Comparison of ENCODE assay signal across 8 mouse cellular contexts in the genomic region with DNA sequence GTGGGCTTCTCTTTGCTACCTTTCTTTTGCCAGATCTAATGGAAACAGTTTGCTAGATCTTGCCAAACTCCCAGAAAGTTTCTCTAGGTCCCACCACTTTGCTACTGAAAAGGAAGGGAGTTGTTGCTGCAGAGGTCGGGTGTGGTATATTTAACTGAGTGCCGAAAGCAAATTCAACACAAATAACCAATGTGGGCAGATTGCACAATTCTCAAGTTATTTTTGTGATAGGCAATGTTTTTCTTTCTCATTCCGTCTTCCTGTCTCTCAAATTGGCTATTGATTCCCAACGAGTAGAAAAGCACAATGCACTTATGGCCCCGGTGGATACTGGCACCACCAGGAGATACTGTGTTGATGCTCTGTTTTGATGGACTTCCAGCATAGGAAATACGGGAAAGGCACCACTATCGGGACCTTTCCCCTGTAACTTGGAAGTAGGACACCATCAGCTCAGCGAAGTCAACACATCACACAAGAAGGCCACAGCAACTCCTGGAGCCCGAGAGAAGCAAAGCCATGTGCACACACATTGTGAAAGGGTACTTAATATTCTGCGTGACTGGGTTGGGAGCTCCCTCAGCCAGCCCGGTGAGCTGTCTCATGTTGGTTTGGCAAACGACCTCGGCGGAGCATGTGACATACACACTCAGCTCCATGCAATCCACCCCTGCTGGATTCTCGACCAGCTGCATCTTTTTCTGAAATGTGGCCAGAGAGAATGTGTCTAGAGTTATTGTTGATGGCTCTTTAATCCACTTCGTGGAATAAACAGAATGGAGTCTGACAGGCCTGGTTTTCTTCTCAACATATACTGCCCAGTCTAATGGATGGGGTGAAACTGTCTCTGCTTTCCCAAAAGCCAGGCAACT. TPM values are rescaled to one million over a fixed set of nuclear protein-coding genes. Genes with fewer than 3 reads are reported as not detected.
DNase-seq lines count a peak whose midpoint lies in the region; ATAC-seq lines count a peak whose summit lies in the region.

No protein-coding gene starts in this region.

- no peak for DNase-seq in neural tube, embryonic 10.5 days (ENCODE audit: extremely low spot score, low spot score)
- DNase-seq in kidney, postnatal 14 days: peak; percentile 33
- peak; percentile 33 for DNase-seq in urinary bladder, postnatal 25 days (ENCODE audit: low spot score)
- no peak for DNase-seq in yolk sac, embryonic 10.5 days (ENCODE audit: low spot score)

- WGBS in neural tube, embryonic 13.5 days: 65% methylated on average over 16 of the region's 16 CpGs
- WGBS in heart, embryonic 11.5 days (ENCODE audit: insufficient replicate concordance): 54% methylated on average over 16 of the region's 16 CpGs
- WGBS in macrophage (ENCODE audit: missing documents): 8% methylated on average over 16 of the region's 16 CpGs

- no peak overlapping the region for H3K4me3 ChIP-seq in neural tube, embryonic 13.5 days
- no peak overlapping the region; the same call in 1 of the 2 replicates for H3K4me3 ChIP-seq in brown adipose tissue, adult 24 weeks (ENCODE audit: insufficient read depth, low read depth, low read length)
- H3K4me3 ChIP-seq in heart, embryonic 11.5 days (ENCODE audit: low read depth, low read length): no peak overlapping the region
- H3K4me3 ChIP-seq in macrophage (ENCODE audit: inconsistent target): no peak overlapping the region

- H3K4me2 ChIP-seq in neural tube, embryonic 13.5 days: no peak overlapping the region
- H3K4me2 ChIP-seq in heart, embryonic 11.5 days: peak overlapping the region; percentile 19

- no peaks in the 10 kb centered on the region for H3K27me3 ChIP-seq in neural tube, embryonic 13.5 days
- no peaks in the 10 kb centered on the region for H3K27me3 ChIP-seq in heart, embryonic 11.5 days (ENCODE audit: control insufficient read depth, insufficient read depth, low read length)

- H3K79me2 ChIP-seq in macrophage (ENCODE audit: inconsistent target): no peaks in the 10 kb centered on the region

- 0 out of 2 replicates have a peak, but pooled peaks have one; percentile 45 for ATAC-seq in neural tube, embryonic 13.5 days (ENCODE audit: low read depth)
- no peak for ATAC-seq in heart, embryonic 11.5 days (replicated peaks; ENCODE audit: insufficient number of reproducible peaks, low FRiP score, low TSS enrichment)

- H3K27ac ChIP-seq in neural tube, embryonic 13.5 days (replicated peaks): peak overlapping the region; percentile 35; the same call in 1 of the 2 replicates
- peak overlapping the region; percentile 58 for H3K27ac ChIP-seq in brown adipose tissue, adult 24 weeks (replicated peaks; ENCODE audit: low read depth, low read length)
- peak overlapping the region; percentile 70 for H3K27ac ChIP-seq in heart, embryonic 11.5 days (ENCODE audit: low read depth, low read length)
- H3K27ac ChIP-seq in macrophage: peak overlapping the region; percentile 69

- H3K36me3 ChIP-seq in neural tube, embryonic 13.5 days: no peaks in the 10 kb centered on the region
- no peaks in the 10 kb centered on the region for H3K36me3 ChIP-seq in heart, embryonic 11.5 days (ENCODE audit: control insufficient read depth, insufficient read depth, low read length)
- H3K36me3 ChIP-seq in macrophage (ENCODE audit: inconsistent target): no peaks in the 10 kb centered on the region

- no peak overlapping the region; the same call in 1 of the 2 replicates for H3K9ac ChIP-seq in neural tube, embryonic 13.5 days
- H3K9ac ChIP-seq in heart, embryonic 11.5 days (ENCODE audit: low read depth, low read length): no peak overlapping the region

- peaks cover 15% of the 10 kb centered on the region for H3K4me1 ChIP-seq in neural tube, embryonic 13.5 days (replicated peaks)
- peaks cover 19% of the 10 kb centered on the region for H3K4me1 ChIP-seq in brown adipose tissue, adult 24 weeks (ENCODE audit: control insufficient read depth, insufficient read depth, insufficient read length, low read length)
- peaks cover 35% of the 10 kb centered on the region for H3K4me1 ChIP-seq in heart, embryonic 11.5 days (ENCODE audit: control insufficient read depth, insufficient read depth, low read length)

- H3K9me3 ChIP-seq in neural tube, embryonic 13.5 days: no peaks in the 10 kb centered on the region
- no peaks in the 10 kb centered on the region for H3K9me3 ChIP-seq in heart, embryonic 11.5 days (replicated peaks; ENCODE audit: control insufficient read depth, low read length)

RNA-seq across cellular contexts. Expression of a gene that starts 35.3 kb away (rescaled TPM):
- polyA plus RNA-seq in neural tube, embryonic 13.5 days (2015; fragmentation: Nextera tagmentation; extraction: Ambion mirVana): 8.2 and 9.1 TPM in 2 replicates
- polyA plus RNA-seq in brown adipose tissue, adult 24 weeks (2012; ENCODE audit: insufficient read depth, insufficient read length, missing spikeins): 154 and 157 TPM in 2 replicates
- 14.5 and 19.0 TPM in 2 replicates for polyA plus RNA-seq in heart, embryonic 11.5 days (2014; fragmentation: Nextera tagmentation; extraction: Ambion mirVana)
- total RNA-seq in macrophage (2018; cell fraction: chromatin; rRNA removed): 10 to 100 TPM in 25 of 26 experiments, 1 to 10 TPM in 1; 8.7 to 88.5 (median 50.2) TPM
- total RNA-seq in macrophage (2018; cell fraction: cytosol; rRNA removed): 10 to 100 TPM; 31.4 to 49.8 (median 38.5) TPM
- total RNA-seq in macrophage (2018; cell fraction: nucleus; rRNA removed): 10 to 100 TPM; 12.0 to 66.7 (median 41.0) TPM
- 27.6 to 32.3 TPM (median 29.1 TPM) in 3 replicates for polyA plus RNA-seq in macrophage (2018)

RNA-seq across cellular contexts. Expression of a gene that starts 43.6 kb away (rescaled TPM):
- 13.3 and 14.2 TPM in 2 replicates for polyA plus RNA-seq in neural tube, embryonic 13.5 days (2015; fragmentation: Nextera tagmentation; extraction: Ambion mirVana)
- polyA plus RNA-seq in brown adipose tissue, adult 24 weeks (2012; ENCODE audit: insufficient read depth, insufficient read length, missing spikeins): 38.5 and 48.5 TPM in 2 replicates
- polyA plus RNA-seq in heart, embryonic 11.5 days (2014; fragmentation: Nextera tagmentation; extraction: Ambion mirVana): 8.8 and 12.2 TPM in 2 replicates
- total RNA-seq in macrophage (2018; cell fraction: chromatin; rRNA removed): 100 to 1,000 TPM in 15 of 26 experiments, 10 to 100 TPM in 11; 32.7 to 157 (median 118) TPM
- total RNA-seq in macrophage (2018; cell fraction: cytosol; rRNA removed): 10 to 100 TPM; 33.7 to 62.4 (median 53.4) TPM
- 100 to 1,000 TPM in 5 of 26 experiments, 10 to 100 TPM in 21; 29.6 to 123 (median 68.1) TPM for total RNA-seq in macrophage (2018; cell fraction: nucleus; rRNA removed)
- polyA plus RNA-seq in macrophage (2018): 44.6 to 53.4 TPM (median 47.4 TPM) in 3 replicates

Comparison
In these comparisons a context has a peak if more than half of its experiments do, and no peak if none do; other contexts are left out.
1. DNase-seq: peak in kidney, postnatal 14 days (single experiment) and urinary bladder, postnatal 25 days (single experiment); none in neural tube, embryonic 10.5 days (single experiment) and yolk sac, embryonic 10.5 days (single experiment).
2. Peak in every context shown above with its lines, with median percentiles within 50 percentile points of each other: H3K27ac ChIP-seq.